Mouse (Mus musculus) liver, embryonic 14.5 days (tissue): Measurements from ENCODE around the gene Cap2.

ENCODE experiments used
- CTCF ChIP-seq: IDR thresholded peaks from 2 replicates; pipeline ENCODE4 v1.5.1; 2016; ENCODE audit warnings: antibody characterized with exemption, low read depth, control low read depth
- EP300 ChIP-seq: IDR thresholded peaks from 2 replicates; pipeline ENCODE4 v1.6.1; 2016; ENCODE audit warnings: antibody characterized with exemption, low read depth

DNA sequence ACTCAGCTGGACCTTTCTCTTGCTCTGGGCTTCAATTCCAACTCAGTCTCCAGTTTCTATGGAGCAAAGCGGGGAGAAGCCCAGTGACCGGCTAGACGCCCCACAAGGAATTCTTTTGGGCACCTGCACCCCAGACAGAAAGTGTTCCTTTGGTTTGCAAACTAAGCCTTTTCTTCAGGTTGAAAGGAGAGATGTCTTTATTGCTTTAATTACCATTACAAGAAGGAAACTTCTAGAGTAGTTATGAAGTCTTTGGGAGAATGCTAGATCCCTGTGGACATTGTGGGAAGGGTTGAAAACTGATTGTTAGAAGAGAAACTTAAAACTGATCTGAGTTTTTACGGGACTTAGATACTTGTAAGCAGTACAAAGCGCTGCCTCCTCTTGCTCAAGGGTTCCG, 143.8 kb downstream of the Cap2 start:
- TF ChIP-seq EP300 (no peak), CTCF (no peak)
